Mouse (Mus musculus) testis, adult 2 months (tissue): ENCODE data around the gene Frmd4a. TPM values are rescaled to one million over a fixed set of nuclear protein-coding genes. Genes with fewer than 3 reads are reported as not detected.
A peak's percentile ranks its signal among the peaks of the same experiment; 100 is the strongest.

ENCODE experiments used
- H3K27ac ChIP-seq: fragments of 200-500 bp; 2 replicates; pipeline ENCODE4 v1.5.1; 2012; ENCODE audit warnings: low read depth, low read length; ENCODE audit not compliant: control insufficient read depth, insufficient read depth
- H3K27me3 ChIP-seq: fragments of 200-500 bp; 2 replicates; pipeline ENCODE4 v1.6.1; 2012; ENCODE audit warnings: mild to moderate bottlenecking, low read length, moderate library complexity; ENCODE audit not compliant: control insufficient read depth, insufficient read depth
- H3K36me3 ChIP-seq: fragments of 200-500 bp; 2 replicates; pipeline ENCODE4 v1.6.1; 2012; ENCODE audit warnings: mild to moderate bottlenecking, low read length; ENCODE audit not compliant: control insufficient read depth, insufficient read depth
- H3K4me1 ChIP-seq: fragments of 200-500 bp; 2 replicates; pipeline ENCODE4 v1.6.1; 2012; ENCODE audit warnings: low read length; ENCODE audit not compliant: control insufficient read depth, insufficient read depth
- H3K4me3 ChIP-seq: fragments of 200-500 bp; 2 replicates; pipeline ENCODE4 v1.5.1; 2012; ENCODE audit warnings: low read depth, mild to moderate bottlenecking, low read length, moderate library complexity, mixed read lengths; ENCODE audit not compliant: control insufficient read depth
- CTCF ChIP-seq: fragments of 200-500 bp; IDR thresholded peaks from 2 replicates; pipeline ENCODE4 v1.5.1; 2012; ENCODE audit warnings: low read depth, mild to moderate bottlenecking, inconsistent platforms, low read length, moderate library complexity; ENCODE audit not compliant: control insufficient read depth, insufficient read depth, insufficient replicate concordance
- POLR2A ChIP-seq: fragments of 200-500 bp; IDR thresholded peaks from 2 replicates; pipeline ENCODE4 v1.6.1; 2012; ENCODE audit warnings: low read depth, mild to moderate bottlenecking, inconsistent platforms, low read length, moderate library complexity; ENCODE audit not compliant: control insufficient read depth
- polyA plus RNA-seq: library from polyadenylated mRNA; depleted of rRNA; stranded (reverse); fragments of >200 nt; gene quantifications from 2 replicates; pipeline ENCODE4 v1.2.3, GENCODE M21; 2012

The Frmd4a gene
- polyA plus RNA-seq, 1 experiment = 6.1 TPM

DNA sequence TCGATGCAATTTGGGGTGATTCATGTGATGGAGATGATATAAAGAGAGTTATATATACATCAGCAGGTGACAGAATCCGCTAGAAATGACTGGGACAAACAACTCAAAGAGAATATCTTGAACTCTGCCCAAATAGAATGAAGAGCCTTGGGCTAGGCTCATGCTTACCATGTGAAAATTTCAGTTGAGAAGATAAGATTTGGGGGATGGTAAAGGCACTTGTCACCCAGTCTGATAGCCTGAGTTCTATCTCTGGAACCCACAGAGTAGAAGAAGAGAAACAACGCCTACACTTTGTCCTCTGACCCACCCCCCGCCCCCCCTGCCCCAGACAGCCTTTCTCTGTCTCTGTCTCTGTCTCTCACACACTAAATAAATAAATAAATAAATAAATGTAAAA is 535.0 kb downstream of the Frmd4a start:
- no peaks in the 10 kb centered on the region for H3K27me3 ChIP-seq
- no peaks in the 10 kb centered on the region for H3K36me3 ChIP-seq
- no peaks in the 10 kb centered on the region for H3K4me1 ChIP-seq
- no peak overlapping the region for H3K4me3 ChIP-seq
- no peak for TF ChIP-seq POLR2A
- TF ChIP-seq CTCF = no peak
- no peak overlapping the region for H3K27ac ChIP-seq

DNA sequence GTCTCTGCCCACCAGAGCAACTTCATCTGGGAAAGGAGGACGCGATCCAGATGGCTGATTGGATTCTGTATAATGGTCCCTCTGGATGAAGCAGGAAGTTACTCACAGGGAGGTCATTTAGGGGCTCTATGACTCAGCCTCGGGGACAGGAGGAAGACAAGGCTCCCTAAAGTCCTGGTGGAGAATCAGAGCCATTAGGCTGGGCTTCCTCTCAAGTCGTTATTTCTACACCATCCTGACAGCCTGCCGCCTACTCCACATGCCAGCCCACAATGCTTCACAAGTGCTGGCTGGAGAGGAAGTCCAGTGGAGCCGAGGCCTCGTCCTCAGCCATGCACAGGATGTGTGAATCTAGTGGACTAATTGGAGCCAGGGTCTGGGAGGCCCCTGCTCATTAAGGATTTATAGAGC is 537.7 kb downstream of the Frmd4a start:
- Histone ChIP-seq H3K4me3 (no peak overlapping the region), H3K27ac (no peak overlapping the region), H3K27me3 (no peaks in the 10 kb centered on the region), H3K4me1 (no peaks in the 10 kb centered on the region; the same call in 1 of the 2 replicates), H3K36me3 (no peaks in the 10 kb centered on the region)
- TF ChIP-seq POLR2A = no peak
- no peak for TF ChIP-seq CTCF

DNA sequence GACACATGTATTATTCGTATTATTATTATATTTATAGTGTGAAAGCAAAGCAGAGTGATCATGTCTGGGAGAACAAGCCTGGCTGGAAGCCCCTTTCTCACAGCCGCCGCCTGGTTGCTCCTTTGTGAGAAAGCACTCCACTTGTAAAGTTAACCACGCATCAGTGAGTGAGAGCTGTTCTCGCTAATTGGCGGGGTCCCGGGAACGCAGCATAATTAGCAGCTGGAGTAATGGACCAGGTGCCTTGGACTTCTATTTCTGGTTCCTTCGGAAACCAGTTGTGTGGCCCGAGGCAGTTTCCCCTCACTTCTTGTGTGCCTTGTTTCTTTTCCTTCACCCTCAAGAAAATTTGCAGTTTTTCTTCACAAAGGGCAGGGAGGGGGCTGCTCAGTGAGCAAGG is 538.7 kb downstream of the Frmd4a start:
- TF ChIP-seq POLR2A (no peak), CTCF (no peak)
- H3K4me1 ChIP-seq = no peaks in the 10 kb centered on the region; the same call in 1 of the 2 replicates
- H3K4me3 ChIP-seq = no peak overlapping the region
- H3K27me3 ChIP-seq = no peaks in the 10 kb centered on the region
- no peaks in the 10 kb centered on the region for H3K36me3 ChIP-seq
- no peak overlapping the region for H3K27ac ChIP-seq

DNA sequence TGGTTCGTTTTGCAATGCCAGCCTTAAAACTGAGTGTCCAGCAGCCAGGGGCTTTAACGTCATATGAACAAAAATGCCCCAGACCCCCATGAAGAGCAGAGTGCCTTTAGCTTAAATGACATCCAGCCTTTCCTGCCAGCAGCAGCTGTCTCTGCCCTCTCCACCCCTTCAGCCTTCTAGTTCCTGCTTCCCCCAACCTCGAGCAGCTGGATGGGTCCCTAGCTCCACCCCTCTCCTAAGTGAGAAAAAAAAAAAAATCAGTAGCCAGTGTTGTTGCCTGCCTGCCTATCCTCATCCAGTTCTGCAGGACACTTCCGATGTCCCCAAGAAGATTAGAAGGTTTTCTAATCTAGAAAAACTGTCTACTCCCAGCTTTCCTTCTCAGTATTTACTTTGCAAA is 539.5 kb downstream of the Frmd4a start:
- Histone ChIP-seq H3K36me3 (no peaks in the 10 kb centered on the region), H3K4me3 (no peak overlapping the region), H3K27ac (no peak overlapping the region), H3K4me1 (no peaks in the 10 kb centered on the region; the same call in 1 of the 2 replicates), H3K27me3 (no peaks in the 10 kb centered on the region)
- no peak for TF ChIP-seq POLR2A
- TF ChIP-seq CTCF = no peak

DNA sequence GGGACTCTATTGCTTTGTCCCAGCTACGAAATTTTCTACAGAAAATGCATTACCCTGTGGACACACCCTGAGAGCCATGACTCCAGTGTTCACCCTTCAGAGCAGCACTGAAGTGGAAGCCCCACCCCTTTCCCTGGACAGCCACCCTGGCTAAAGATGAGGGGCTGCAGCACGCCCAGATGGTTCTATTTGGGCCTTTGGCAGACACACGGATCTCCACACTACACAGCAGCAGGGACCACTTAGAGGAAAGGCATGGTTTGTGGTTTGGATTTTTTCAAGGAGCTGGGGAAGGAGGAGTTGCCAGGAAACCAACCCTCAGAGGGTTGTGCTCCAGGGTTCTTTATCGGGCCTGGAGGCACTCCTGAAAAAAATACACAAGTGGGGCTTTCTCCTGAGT is 539.9 kb downstream of the Frmd4a start:
- TF ChIP-seq CTCF = no peak
- TF ChIP-seq POLR2A = no peak
- Histone ChIP-seq H3K4me3 (no peak overlapping the region), H3K36me3 (no peaks in the 10 kb centered on the region), H3K27me3 (no peaks in the 10 kb centered on the region), H3K27ac (no peak overlapping the region), H3K4me1 (no peaks in the 10 kb centered on the region; the same call in 1 of the 2 replicates)

DNA sequence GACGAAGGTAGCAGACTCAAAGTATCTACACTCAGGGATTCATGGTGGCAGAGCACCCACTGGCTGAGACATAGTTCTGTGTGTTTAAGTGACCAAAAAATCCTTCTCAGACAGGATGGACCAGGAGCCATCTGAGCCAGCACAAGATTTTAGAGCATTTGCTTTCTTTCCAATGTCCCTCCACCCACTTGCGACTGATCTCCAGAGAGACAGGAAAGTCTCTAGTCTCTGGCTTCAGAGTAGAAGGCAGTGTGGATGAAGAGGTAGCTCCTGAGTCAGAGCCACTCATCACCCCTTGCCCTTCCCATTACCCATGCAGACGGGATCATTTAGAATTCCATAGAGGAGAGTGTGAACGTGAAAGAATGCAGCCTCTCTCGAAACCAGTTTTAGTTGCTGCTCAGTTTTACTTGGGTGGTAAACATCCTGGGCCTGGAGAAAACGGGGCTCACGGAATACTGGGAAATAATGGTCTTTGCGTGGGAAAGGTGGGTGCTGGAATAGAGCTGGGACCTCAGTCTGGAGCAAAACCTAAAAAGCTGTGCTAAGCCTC is 541.2 kb downstream of the Frmd4a start:
- H3K36me3 ChIP-seq = no peaks in the 10 kb centered on the region
- no peaks in the 10 kb centered on the region for H3K27me3 ChIP-seq
- peak overlapping the region; percentile 32; the same call in 1 of the 2 replicates for H3K27ac ChIP-seq
- H3K4me1 ChIP-seq = no peaks in the 10 kb centered on the region; the same call in 1 of the 2 replicates
- peak overlapping the region; percentile 63; the same call in 1 of the 2 replicates for H3K4me3 ChIP-seq
- TF ChIP-seq CTCF (no peak), POLR2A (no peak)

DNA sequence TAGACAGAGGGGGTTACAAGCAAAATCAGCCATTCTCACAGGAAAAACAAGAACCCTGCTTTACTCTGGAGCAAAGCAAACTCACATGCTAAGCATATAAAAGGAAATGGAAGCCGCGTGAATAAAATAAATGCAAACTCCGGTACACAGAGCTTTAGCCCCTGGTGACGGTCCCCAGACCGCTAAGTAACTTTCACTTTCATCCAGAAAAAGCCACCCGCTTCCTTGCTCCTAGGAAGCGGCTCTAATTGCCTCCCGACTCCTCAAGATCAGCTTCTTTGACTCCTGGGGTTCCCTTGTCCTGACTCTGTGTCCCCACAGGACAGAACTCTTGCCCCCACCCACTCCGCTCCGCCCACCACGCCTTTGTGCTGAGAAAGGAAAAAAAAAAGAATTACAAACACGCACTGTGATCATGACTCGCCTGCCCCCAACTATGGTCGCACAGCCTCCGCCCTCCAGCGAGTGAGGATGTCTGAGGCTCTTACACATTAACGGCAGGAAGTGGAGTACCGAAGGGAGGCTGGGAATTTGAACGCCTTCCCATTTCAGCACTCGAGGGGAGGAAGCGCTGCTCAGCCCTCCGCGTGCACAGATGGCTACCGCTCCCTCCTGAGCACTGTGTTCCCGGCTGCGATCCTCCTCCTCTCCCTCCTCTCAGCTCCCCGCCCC is 541.8 kb downstream of the Frmd4a start:
- peak; percentile 57; the same call in 1 of the 2 replicates for TF ChIP-seq POLR2A
- no peak for TF ChIP-seq CTCF
- Histone ChIP-seq H3K4me3 (peak overlapping the region; percentile 63), H3K27me3 (no peaks in the 10 kb centered on the region), H3K4me1 (no peaks in the 10 kb centered on the region; the same call in 1 of the 2 replicates), H3K27ac (peak overlapping the region; percentile 37; the same call in 1 of the 2 replicates), H3K36me3 (no peaks in the 10 kb centered on the region)
